Mouse (Mus musculus): ENCODE measurements around the gene Magi2.

GRCm38 (mm10) chr5:20678573-20678972 lies 1451.7 kb downstream of the Magi2 start:
- TF ChIP-seq CTCF (IDR thresholded peaks at IDR 0.05; ENCODE audit: control insufficient read depth, insufficient read depth, insufficient read length) = no peak
- no peak for TF ChIP-seq FOSL1 (IDR thresholded peaks at IDR 0.05; ENCODE audit: insufficient read depth, low read length, poor library complexity, severe bottlenecking)
- no peak for TF ChIP-seq USF1 (IDR thresholded peaks at IDR 0.05; ENCODE audit: low read depth)
- TF ChIP-seq MYOD1 (IDR thresholded peaks at IDR 0.05; ENCODE audit: control insufficient read depth, insufficient read length, low read depth) = no peak
- TF ChIP-seq MAX (IDR thresholded peaks at IDR 0.05) = no peak

Data from C2C12 (cell line).